Mouse (Mus musculus) liver, embryonic 11.5 days (tissue): ENCODE data around the gene Vps37c. TPM values are rescaled to one million over a fixed set of nuclear protein-coding genes. Genes with fewer than 3 reads are reported as not detected.

Experiments
- ATAC-seq: fragments of 200-750 bp; cut with Nextera tagmentation; replicated peaks from 2 replicates; pipeline ENCODE4 v1.8.0; 2017; ENCODE audit warnings: moderate number of reproducible peaks, mild to moderate bottlenecking, moderate TSS enrichment, moderate library complexity; ENCODE audit not compliant: low FRiP score
- DNase-seq: peaks from one replicate; pipeline ENCODE4 v3.0.0-alpha.2; 2017; ENCODE audit warnings: low spot score
- H3K27ac ChIP-seq: fragments of 300-500 bp; sonication (generic); 2 replicates; pipeline ENCODE4 v1.5.1; 2014; ENCODE audit warnings: mild to moderate bottlenecking, low read depth, low read length, control low read depth
- H3K27me3 ChIP-seq: fragments of 300-500 bp; sonication (generic); replicated peaks from 2 replicates; pipeline ENCODE4 v1.6.1; 2014; ENCODE audit warnings: low read length, mixed read lengths; ENCODE audit not compliant: control insufficient read depth, insufficient read depth
- H3K36me3 ChIP-seq: fragments of 300-500 bp; sonication (generic); 2 replicates; pipeline ENCODE4 v1.6.1; 2014; ENCODE audit warnings: mild to moderate bottlenecking, low read length, moderate library complexity, mixed read lengths; ENCODE audit not compliant: control insufficient read depth, insufficient read depth
- H3K4me1 ChIP-seq: fragments of 300-500 bp; sonication (generic); replicated peaks from 2 replicates; pipeline ENCODE4 v1.6.1; 2014; ENCODE audit warnings: low read length, mixed read lengths; ENCODE audit not compliant: control insufficient read depth, insufficient read depth
- H3K4me2 ChIP-seq: fragments of 300-500 bp; sonication (generic); 2 replicates; pipeline ENCODE4 v1.6.1; 2014; ENCODE audit warnings: mild to moderate bottlenecking, control low read depth, moderate library complexity
- H3K4me3 ChIP-seq: fragments of 300-500 bp; sonication (generic); 2 replicates; pipeline ENCODE4 v1.5.1; 2014; ENCODE audit warnings: low read depth, low read length, control low read depth
- H3K9ac ChIP-seq: fragments of 300-500 bp; sonication (generic); 2 replicates; pipeline ENCODE4 v1.6.1; 2014; ENCODE audit warnings: low read depth, low read length, control low read depth
- H3K9me3 ChIP-seq: fragments of 300-500 bp; sonication (generic); 2 replicates; pipeline ENCODE4 v1.6.1; 2016; ENCODE audit warnings: low read length, inconsistent platforms, mixed read lengths; ENCODE audit not compliant: control insufficient read depth
- WGBS: fragments of 180-500 bp; shearing (Covaris S2); extraction: QIAGEN DNeasy Blood & Tissue Kit; methylation state at CpG from one replicate; pipeline ENCODE4 v1.1.7; 2014; 5-methylcytosine and 5-hydroxymethylcytosine counted together
- polyA plus RNA-seq: library from polyadenylated mRNA; unstranded; fragments of >200 nt; fragmentation: Nextera tagmentation; extraction: Ambion mirVana; gene quantifications from 2 replicates; pipeline ENCODE4 v1.2.1, GENCODE M21; 2014

Vps37c gene
- polyA plus RNA-seq, 1 experiment from 2014 or later = 23.2 TPM

DNA sequence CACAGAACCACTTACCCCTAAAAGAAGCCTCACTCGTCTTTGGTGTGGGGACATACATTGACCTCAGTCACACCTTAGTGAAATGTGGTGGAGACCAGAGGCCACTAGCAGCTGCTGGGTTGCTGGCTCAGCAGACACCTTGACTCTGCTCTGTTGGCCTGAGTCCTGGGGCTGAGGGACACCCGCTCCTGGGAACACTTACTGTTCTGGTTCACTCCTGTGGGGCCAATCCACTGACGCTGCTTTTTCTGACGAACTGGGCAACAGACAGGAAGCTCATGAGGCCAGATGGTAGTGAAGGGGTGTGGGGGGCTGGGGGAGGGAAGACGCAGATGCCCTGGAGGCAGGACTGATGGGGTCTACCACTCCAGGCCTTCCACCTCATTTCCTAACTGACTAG is 32.5 kb downstream of the Vps37c start:
- no peaks in the 10 kb centered on the region for H3K36me3 ChIP-seq
- WGBS = 30% methylated on average over 5 of the region's 5 CpGs
- no peak overlapping the region for H3K27ac ChIP-seq
- no peaks in the 10 kb centered on the region for H3K9me3 ChIP-seq
- H3K27me3 ChIP-seq = peaks cover 6% of the 10 kb centered on the region; the same call in 1 of the 2 replicates
- no peak overlapping the region for H3K4me3 ChIP-seq
- no peaks in the 10 kb centered on the region for H3K4me1 ChIP-seq
- ATAC-seq (no peak), DNase-seq (no peak)
- H3K4me2 ChIP-seq = no peak overlapping the region
- no peak overlapping the region for H3K9ac ChIP-seq

DNA sequence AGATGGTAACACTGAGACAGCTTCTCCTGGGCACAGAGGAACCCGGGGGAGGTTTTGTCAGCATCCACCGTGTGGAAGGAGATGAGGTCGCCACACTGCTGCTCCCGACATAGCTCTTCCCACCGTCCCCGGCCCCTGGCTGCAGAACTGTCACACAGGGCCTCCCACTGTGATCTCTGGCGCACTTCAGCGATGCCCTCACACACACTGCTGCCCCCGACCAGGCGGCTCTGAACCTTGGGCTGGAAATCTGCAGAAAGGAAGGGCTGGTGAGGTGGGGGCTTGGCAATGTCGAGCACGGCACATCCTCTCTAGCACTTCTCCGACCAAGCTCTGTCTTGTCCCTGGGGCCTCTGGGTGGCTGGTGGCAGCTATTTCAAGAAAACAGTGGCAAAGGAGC is 34.5 kb downstream of the Vps37c start:
- Histone ChIP-seq H3K9ac (no peak overlapping the region), H3K36me3 (no peaks in the 10 kb centered on the region), H3K27me3 (peaks cover 6% of the 10 kb centered on the region; the same call in 1 of the 2 replicates), H3K4me3 (no peak overlapping the region), H3K4me1 (no peaks in the 10 kb centered on the region), H3K9me3 (no peaks in the 10 kb centered on the region), H3K27ac (no peak overlapping the region), H3K4me2 (no peak overlapping the region)
- 21% methylated on average over 13 of the region's 13 CpGs for WGBS
- DNase-seq (no peak), ATAC-seq (no peak)

DNA sequence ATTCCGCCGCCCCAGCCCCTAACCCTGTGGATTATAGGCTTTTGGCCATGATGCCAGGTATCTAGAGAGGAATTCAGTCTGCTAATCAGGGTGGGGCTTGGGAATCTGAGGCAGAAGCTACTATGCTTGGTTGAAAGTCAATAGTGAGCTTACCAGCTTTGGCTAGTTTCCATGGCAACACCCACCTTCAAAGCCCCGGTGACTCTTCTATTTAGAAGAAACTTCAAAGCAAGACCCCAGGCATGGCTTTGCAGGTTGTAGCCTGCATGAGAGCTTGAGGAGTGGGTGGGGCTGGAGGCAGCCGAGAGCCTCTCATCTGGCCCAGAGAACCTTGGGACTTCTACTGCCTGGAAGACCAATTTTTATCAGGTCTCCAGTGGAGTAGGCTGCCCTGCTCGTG is 35.1 kb downstream of the Vps37c start:
- WGBS = 39% methylated on average over 5 of the region's 5 CpGs
- ATAC-seq (no peak), DNase-seq (no peak)

DNA sequence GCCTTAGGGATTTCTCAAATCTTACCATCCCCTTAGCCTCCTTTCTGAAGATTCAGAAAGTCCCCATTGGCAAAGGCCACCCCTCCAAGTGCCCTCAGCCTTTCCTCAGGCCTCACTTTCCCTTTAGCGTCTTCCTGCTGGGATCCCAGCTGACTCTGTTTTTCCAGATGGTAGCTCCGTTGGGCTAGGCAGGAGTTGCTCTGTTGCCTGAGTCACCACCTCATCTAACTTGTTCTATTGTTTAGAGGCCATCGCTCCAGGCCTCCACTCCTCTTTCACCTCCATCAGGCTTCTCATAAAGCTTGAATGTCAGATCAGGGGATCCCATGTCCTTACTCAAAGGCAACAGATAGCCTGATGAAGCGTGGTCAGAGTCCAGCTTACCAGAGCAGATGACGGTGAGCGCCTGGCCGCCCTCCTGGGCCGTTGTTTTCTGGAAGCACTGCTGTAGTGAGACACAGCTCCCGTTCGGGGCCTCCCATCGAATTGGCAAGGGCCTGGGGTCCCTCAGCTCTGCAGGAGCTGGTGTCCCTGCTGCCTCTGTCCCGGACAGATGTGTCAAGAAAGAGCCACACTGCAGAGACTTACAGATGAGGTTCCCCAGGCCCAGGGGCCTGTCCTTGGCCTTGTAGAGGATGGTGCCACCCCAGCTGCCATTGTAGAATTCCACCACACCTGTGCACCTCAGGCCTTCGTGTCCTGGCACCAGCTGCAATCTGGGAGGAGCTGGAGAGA is 36.3 kb downstream of the Vps37c start:
- Histone ChIP-seq H3K9me3 (no peaks in the 10 kb centered on the region), H3K4me2 (no peak overlapping the region), H3K4me1 (no peaks in the 10 kb centered on the region), H3K36me3 (no peaks in the 10 kb centered on the region), H3K4me3 (no peak overlapping the region), H3K27ac (no peak overlapping the region), H3K27me3 (peaks cover 6% of the 10 kb centered on the region; the same call in 1 of the 2 replicates), H3K9ac (no peak overlapping the region)
- 73% methylated on average over 13 of the region's 13 CpGs for WGBS
- no peak for ATAC-seq
- no peak for DNase-seq

More for the DNA sequence above, 35.1 kb downstream of the Vps37c start:
- no peak overlapping the region for H3K9ac ChIP-seq
- no peaks in the 10 kb centered on the region for H3K4me1 ChIP-seq
- H3K9me3 ChIP-seq = no peaks in the 10 kb centered on the region
- peaks cover 6% of the 10 kb centered on the region; the same call in 1 of the 2 replicates for H3K27me3 ChIP-seq
- H3K27ac ChIP-seq = no peak overlapping the region
- H3K4me2 ChIP-seq = no peak overlapping the region
- H3K36me3 ChIP-seq = no peaks in the 10 kb centered on the region
- no peak overlapping the region for H3K4me3 ChIP-seq

DNA sequence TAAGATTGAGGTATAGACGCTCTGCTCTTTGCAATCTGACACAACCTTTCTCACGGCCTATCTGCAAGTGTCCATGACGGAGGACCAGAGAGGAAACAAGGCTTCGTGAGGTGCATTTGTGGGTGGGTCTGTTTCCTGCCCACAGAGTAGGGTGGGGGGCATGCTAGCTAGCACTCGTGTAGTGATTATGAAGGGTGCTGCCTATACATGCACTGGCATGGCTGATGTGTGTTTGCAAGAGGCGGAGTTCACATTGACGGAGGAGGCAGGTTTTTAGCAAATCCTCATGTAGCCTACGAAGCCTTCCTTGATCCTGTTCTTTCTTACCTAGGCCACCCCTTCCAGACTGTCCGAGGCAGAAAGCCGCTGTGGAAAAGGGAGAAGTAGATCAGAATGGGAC is 41.4 kb downstream of the Vps37c start:
- ATAC-seq = no peak
- no peak for DNase-seq
- no peaks in the 10 kb centered on the region for H3K9me3 ChIP-seq
- H3K4me1 ChIP-seq = no peaks in the 10 kb centered on the region
- no peak overlapping the region for H3K4me2 ChIP-seq
- H3K36me3 ChIP-seq = no peaks in the 10 kb centered on the region
- H3K9ac ChIP-seq = no peak overlapping the region
- H3K27me3 ChIP-seq = no peaks in the 10 kb centered on the region
- H3K4me3 ChIP-seq = no peak overlapping the region
- H3K27ac ChIP-seq = no peak overlapping the region
- 76% methylated on average over 10 of the region's 10 CpGs for WGBS

DNA sequence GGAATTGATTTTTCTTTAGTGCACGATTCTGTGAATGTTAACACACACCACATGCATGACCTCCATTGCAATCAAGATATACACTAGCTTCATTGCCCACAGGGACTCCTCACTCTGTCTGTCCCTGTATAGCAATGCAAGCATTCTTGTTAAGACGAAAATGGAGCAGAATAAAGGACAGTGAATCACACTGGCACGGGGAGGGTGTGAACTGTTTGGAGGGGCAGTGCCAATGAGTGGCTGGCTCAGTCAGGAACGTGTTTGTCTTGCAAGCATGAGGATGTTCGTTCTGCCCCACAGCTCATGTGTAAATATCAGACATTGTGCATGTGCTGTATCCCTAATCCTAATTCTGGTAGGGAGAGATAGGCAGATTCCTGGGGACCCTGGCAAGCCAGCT is 41.9 kb downstream of the Vps37c start:
- DNase-seq (no peak), ATAC-seq (no peak)
- Histone ChIP-seq H3K36me3 (no peaks in the 10 kb centered on the region), H3K27me3 (no peaks in the 10 kb centered on the region), H3K4me2 (no peak overlapping the region), H3K9ac (no peak overlapping the region), H3K27ac (no peak overlapping the region), H3K4me3 (no peak overlapping the region), H3K9me3 (no peaks in the 10 kb centered on the region), H3K4me1 (no peaks in the 10 kb centered on the region)
- WGBS = 77% methylated on average over 5 of the region's 5 CpGs

DNA sequence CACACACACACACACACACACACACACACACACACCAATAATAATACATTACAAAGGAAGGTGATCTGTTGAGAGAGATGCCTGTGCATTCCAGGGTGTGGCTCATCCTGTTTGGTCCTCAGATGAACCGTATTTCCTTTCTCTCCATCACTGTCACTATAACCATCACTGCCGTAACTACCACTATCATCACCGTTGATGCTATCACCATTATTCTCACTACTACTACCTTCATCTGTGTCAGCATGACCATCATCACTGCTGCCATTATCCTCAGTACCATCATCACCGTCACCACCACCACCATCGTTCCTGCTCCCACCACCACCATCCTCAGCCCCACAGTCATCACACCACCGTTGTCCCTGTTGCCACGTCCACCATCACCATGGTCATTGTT is 43.4 kb downstream of the Vps37c start:
- Histone ChIP-seq H3K27me3 (no peaks in the 10 kb centered on the region), H3K4me2 (no peak overlapping the region), H3K27ac (no peak overlapping the region), H3K9ac (no peak overlapping the region), H3K36me3 (no peaks in the 10 kb centered on the region), H3K4me1 (no peaks in the 10 kb centered on the region), H3K4me3 (no peak overlapping the region), H3K9me3 (no peaks in the 10 kb centered on the region)
- DNase-seq (no peak), ATAC-seq (no peak)
- WGBS = 91% methylated on average over 7 of the region's 7 CpGs

DNA sequence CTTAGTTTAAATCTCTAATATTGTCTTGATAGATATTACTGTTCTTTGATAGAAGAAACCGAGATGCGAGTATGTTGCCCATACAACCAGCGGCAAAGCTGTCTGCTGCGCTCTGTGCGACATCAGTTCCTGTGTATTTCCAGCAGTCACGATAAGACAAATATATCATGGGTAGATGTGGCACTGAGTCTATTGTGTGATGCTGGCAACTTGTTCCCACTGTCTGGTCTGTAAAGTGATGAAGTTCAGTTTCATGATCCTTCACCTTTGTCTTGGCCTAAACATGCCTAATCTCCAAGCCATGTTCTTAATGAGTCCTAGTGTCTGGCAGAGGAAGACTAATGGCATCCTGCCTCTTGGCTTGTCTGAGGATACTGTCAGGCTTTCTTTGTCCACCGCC is 44.2 kb downstream of the Vps37c start:
- H3K4me3 ChIP-seq = no peak overlapping the region
- 89% methylated on average over 7 of the region's 7 CpGs for WGBS
- H3K9me3 ChIP-seq = no peaks in the 10 kb centered on the region
- H3K4me2 ChIP-seq = no peak overlapping the region
- H3K27me3 ChIP-seq = no peaks in the 10 kb centered on the region
- no peaks in the 10 kb centered on the region for H3K4me1 ChIP-seq
- H3K9ac ChIP-seq = no peak overlapping the region
- H3K27ac ChIP-seq = no peak overlapping the region
- ATAC-seq (no peak), DNase-seq (no peak)
- no peaks in the 10 kb centered on the region for H3K36me3 ChIP-seq

DNA sequence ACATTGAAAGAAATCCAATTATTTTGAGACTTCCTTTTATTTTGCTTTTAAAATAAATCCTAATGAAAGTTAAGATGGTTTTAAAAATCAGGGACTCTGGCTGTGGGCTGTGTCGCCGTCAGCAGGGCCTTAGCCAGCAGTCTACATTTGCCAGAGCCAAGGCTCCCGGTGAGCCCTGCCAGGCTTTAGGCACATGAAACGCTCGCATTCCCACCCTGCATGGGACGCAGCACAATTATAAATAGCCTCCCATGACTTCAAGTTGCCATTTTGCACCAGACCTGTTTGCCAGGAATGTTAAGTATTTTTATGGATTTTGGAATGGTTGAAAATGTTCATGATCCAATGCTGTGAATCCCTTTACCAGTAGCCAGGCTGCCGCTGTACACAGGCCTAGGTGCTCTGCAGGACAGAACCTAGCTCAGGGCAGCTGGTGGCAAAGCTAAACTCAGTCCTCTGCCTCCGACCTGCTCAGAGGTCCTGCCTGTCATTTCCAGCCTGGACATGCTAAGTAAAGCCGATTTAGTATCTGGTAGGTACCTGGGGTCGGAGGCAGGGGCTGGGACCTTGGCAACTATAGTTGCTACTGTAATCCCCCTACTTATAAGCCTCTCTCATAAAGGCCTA is 45.1 kb downstream of the Vps37c start:
- WGBS = 83% methylated on average over 10 of the region's 10 CpGs
- no peak for ATAC-seq
- no peak overlapping the region for H3K4me2 ChIP-seq

More for the DNA sequence above, 45.1 kb downstream of the Vps37c start:
- Histone ChIP-seq H3K36me3 (no peaks in the 10 kb centered on the region), H3K27me3 (no peaks in the 10 kb centered on the region), H3K4me3 (no peak overlapping the region), H3K9ac (no peak overlapping the region), H3K27ac (no peak overlapping the region), H3K9me3 (no peaks in the 10 kb centered on the region), H3K4me1 (no peaks in the 10 kb centered on the region)
- no peak for DNase-seq
